Mouse (Mus musculus) forebrain, embryonic 10.5 days (tissue): ENCODE measurements around the gene Rpp25. TPM values are rescaled to one million over a fixed set of nuclear protein-coding genes. Genes with fewer than 3 reads are reported as not detected.
A peak's percentile ranks its signal among the peaks of the same experiment; 100 is the strongest.

ENCODE experiments used
- DNase-seq: peaks from one replicate; pipeline ENCODE4 v3.0.0-alpha.2; 2017; ENCODE audit warnings: low spot score; ENCODE audit errors: extremely low spot score
- H3K27ac ChIP-seq: fragments of 300-500 bp; sonication (generic); 2 replicates; pipeline ENCODE4 v1.5.1; 2016; ENCODE audit warnings: mild to moderate bottlenecking
- H3K27me3 ChIP-seq: fragments of 300-500 bp; sonication (generic); 2 replicates; pipeline ENCODE4 v1.6.1; 2016; ENCODE audit warnings: mild to moderate bottlenecking; ENCODE audit not compliant: poor library complexity, severe bottlenecking
- H3K36me3 ChIP-seq: fragments of 300-500 bp; sonication (generic); replicated peaks from 2 replicates; pipeline ENCODE4 v1.6.1; 2016; ENCODE audit warnings: mild to moderate bottlenecking, moderate library complexity
- H3K4me1 ChIP-seq: fragments of 300-500 bp; sonication (generic); 2 replicates; pipeline ENCODE4 v1.6.1; 2016
- H3K4me3 ChIP-seq: fragments of 300-500 bp; sonication (generic); 2 replicates; pipeline ENCODE4 v1.5.1; 2016; ENCODE audit warnings: mild to moderate bottlenecking, moderate library complexity
- H3K9me3 ChIP-seq: fragments of 300-500 bp; sonication (generic); 2 replicates; pipeline ENCODE4 v1.6.1; 2016; ENCODE audit warnings: mild to moderate bottlenecking, moderate library complexity
- WGBS: fragments of 180-500 bp; shearing (Covaris S2); methylation state at CpG from one replicate; pipeline ENCODE4 v1.1.7; 2016; 5-methylcytosine and 5-hydroxymethylcytosine counted together
- polyA plus RNA-seq: library from polyadenylated mRNA; unstranded; fragments of >200 nt; fragmentation: Nextera tagmentation; extraction: Ambion mirVana; gene quantifications from 2 replicates; pipeline ENCODE4 v1.2.1, GENCODE M21; 2016

Rpp25 gene
- polyA plus RNA-seq, 1 experiment from 2014 or later: 1.4 TPM

DNA sequence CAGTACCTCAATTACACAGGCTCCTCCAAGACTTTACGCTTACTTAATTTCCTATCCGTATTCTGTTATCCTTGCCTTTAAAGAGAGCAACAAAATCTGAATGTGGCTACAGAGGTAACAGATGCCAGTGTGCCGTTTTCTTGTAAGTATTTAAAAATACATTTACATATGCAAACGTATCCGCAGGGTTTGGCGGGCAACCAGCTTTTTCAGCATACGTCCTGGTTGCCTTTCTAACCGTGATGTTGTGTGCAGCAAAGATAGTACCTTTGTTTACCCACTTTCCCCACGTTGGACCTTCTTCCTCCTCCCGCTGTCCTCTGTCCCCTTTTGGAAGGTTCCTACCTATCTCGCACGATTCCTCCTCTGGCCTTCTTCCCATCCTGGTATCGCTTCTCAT, 2.4 kb upstream of the Rpp25 start:
- Histone ChIP-seq H3K4me1 (peaks cover 57% of the 10 kb centered on the region), H3K27me3 (peaks cover 98% of the 10 kb centered on the region), H3K4me3 (peak overlapping the region; percentile 38), H3K9me3 (no peaks in the 10 kb centered on the region), H3K27ac (no peak overlapping the region), H3K36me3 (no peaks in the 10 kb centered on the region)
- DNase-seq: no peak
- 4% methylated on average over 13 of the region's 13 CpGs for WGBS

DNA sequence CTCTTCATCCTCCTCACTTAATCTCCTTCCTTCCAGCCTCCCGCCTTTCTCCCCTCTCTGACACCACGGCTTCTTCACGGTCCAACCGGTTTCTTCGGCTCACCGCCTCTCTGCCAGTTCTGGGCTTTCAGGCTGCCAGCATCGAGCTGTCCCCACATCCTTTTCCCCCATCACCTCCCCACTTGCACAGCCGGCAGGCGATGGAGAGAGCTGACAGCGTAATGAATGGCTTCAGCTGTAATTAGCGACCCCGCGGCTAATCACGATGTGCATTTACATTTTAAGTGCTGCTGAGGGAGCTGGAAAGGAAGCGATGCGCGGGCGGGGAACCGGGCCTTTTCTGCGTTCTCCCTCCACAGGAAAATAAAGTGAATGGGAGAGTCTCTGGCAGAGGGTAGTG, 2.0 kb upstream of the Rpp25 start:
- H3K4me1 ChIP-seq: peaks cover 57% of the 10 kb centered on the region
- no peak overlapping the region for H3K27ac ChIP-seq
- H3K36me3 ChIP-seq: no peaks in the 10 kb centered on the region
- H3K4me3 ChIP-seq: peak overlapping the region; percentile 38
- peaks cover 99% of the 10 kb centered on the region for H3K27me3 ChIP-seq
- DNase-seq: peak; percentile 60
- WGBS: under 1% methylated on average over 20 of the region's 20 CpGs
- no peaks in the 10 kb centered on the region for H3K9me3 ChIP-seq

GRCm38 (mm10) chr9:57502911-57503621, 760 bp upstream of the Rpp25 start:
- Histone ChIP-seq H3K27me3 (peaks cover 93% of the 10 kb centered on the region), H3K27ac (no peak overlapping the region), H3K36me3 (no peaks in the 10 kb centered on the region), H3K4me3 (peak overlapping the region; percentile 57), H3K9me3 (no peaks in the 10 kb centered on the region), H3K4me1 (peaks cover 57% of the 10 kb centered on the region)
- DNase-seq: peak; percentile 28
- WGBS: 3% methylated on average over 23 of the region's 23 CpGs

GRCm38 (mm10) chr9:57504381-57504700, 515 bp downstream of the Rpp25 start:
- peak overlapping the region; percentile 57 for H3K4me3 ChIP-seq
- peaks cover 80% of the 10 kb centered on the region for H3K27me3 ChIP-seq
- DNase-seq: peak; percentile 60
- peak overlapping the region; percentile 59 for H3K27ac ChIP-seq
- no peaks in the 10 kb centered on the region for H3K9me3 ChIP-seq
- WGBS: under 1% methylated on average over 34 of the region's 34 CpGs
- H3K4me1 ChIP-seq: peaks cover 57% of the 10 kb centered on the region
- H3K36me3 ChIP-seq: no peaks in the 10 kb centered on the region

DNA sequence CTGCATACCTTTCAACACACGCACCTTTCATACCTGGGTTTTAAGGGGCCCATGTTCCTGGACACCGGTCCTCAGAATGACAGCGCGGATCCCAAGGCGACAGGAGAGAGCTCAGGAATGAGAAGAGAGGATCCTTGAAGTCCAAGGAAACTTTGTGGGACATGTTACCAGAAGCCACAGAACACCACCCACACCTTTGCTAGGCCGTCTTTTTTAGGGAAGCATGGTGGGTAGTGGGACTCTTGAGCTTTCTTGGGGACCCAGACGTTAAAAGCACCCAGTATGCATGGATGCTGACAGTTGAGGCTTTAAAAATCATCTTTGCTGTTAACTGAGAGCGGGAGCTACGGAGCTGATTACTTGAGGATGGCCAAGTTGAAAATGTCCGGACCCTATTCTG, 1.1 kb downstream of the Rpp25 start:
- Histone ChIP-seq H3K27ac (no peak overlapping the region), H3K36me3 (no peaks in the 10 kb centered on the region), H3K4me3 (peak overlapping the region; percentile 57; the same call in 1 of the 2 replicates), H3K4me1 (peaks cover 57% of the 10 kb centered on the region), H3K27me3 (peaks cover 77% of the 10 kb centered on the region), H3K9me3 (no peaks in the 10 kb centered on the region)
- DNase-seq: no peak
- 52% methylated on average over 10 of the region's 10 CpGs for WGBS

GRCm38 (mm10) chr9:57505700-57506099, 1.9 kb downstream of the Rpp25 start:
- Histone ChIP-seq H3K36me3 (no peaks in the 10 kb centered on the region), H3K4me1 (peaks cover 56% of the 10 kb centered on the region), H3K4me3 (no peak overlapping the region), H3K9me3 (no peaks in the 10 kb centered on the region), H3K27ac (no peak overlapping the region), H3K27me3 (peaks cover 75% of the 10 kb centered on the region)
- whole genome bisulfite sequencing: 5% methylated on average over 8 of the region's 8 CpGs
- peak; percentile 33 for DNase-seq

GRCm38 (mm10) chr9:57510577-57510976, 6.8 kb downstream of the Rpp25 start:
- peaks cover 26% of the 10 kb centered on the region for H3K27me3 ChIP-seq
- no peak overlapping the region for H3K4me3 ChIP-seq
- no peaks in the 10 kb centered on the region for H3K9me3 ChIP-seq
- no peak for DNase-seq
- no peak overlapping the region for H3K27ac ChIP-seq
- 78% methylated on average over 2 of the region's 2 CpGs for WGBS
- H3K4me1 ChIP-seq: peaks cover 8% of the 10 kb centered on the region
- no peaks in the 10 kb centered on the region for H3K36me3 ChIP-seq

DNA sequence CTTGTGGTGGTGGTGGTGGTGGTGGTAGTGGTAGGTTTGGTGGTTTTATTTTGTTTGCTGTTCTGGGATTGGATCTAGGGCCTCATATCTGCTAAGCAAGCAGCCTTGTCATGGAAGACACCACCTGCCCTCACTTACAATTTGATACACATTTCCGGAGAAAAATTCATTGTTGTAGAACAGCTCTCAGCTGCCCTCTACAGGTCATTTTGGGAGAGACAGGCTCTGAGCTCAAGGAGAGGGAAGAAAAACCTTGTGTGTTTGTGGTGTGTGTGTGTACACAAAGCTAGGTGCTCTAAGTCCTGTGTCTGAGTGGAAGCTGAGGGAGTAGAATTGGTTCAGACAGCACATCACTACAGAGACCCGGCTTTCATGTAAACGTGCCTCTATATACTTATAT, 13.3 kb downstream of the Rpp25 start:
- Histone ChIP-seq H3K27me3 (no peaks in the 10 kb centered on the region), H3K4me3 (no peak overlapping the region), H3K36me3 (no peaks in the 10 kb centered on the region), H3K9me3 (no peaks in the 10 kb centered on the region), H3K27ac (peak overlapping the region; percentile 62; the same call in 1 of the 2 replicates), H3K4me1 (peaks cover 13% of the 10 kb centered on the region)
- WGBS: 20% methylated on average over 3 of the region's 3 CpGs
- peak; percentile 58 for DNase-seq

- Histone ChIP-seq H3K27me3 (no peaks in the 10 kb centered on the region), H3K4me1 (peaks cover 33% of the 10 kb centered on the region), H3K4me3 (peak overlapping the region; percentile 99), H3K36me3 (0 out of 2 replicates have a peak, but pooled peaks cover 2% of the 10 kb centered on the region), H3K27ac (peak overlapping the region; percentile 98), H3K9me3 (no peaks in the 10 kb centered on the region)
- WGBS: 25% methylated on average over 16 of the region's 16 CpGs
- DNase-seq: no peak
Measured at GRCm38 (mm10) chr9:57520375-57521055, 16.7 kb downstream of the Rpp25 start.

GRCm38 (mm10) chr9:57521056-57521911, 17.5 kb downstream of the Rpp25 start, which contains the start of gene Cox5a:
Gene Cox5a, plus strand, starts transcription at chr9:57521274.
- no peaks in the 10 kb centered on the region for H3K27me3 ChIP-seq

DNA sequence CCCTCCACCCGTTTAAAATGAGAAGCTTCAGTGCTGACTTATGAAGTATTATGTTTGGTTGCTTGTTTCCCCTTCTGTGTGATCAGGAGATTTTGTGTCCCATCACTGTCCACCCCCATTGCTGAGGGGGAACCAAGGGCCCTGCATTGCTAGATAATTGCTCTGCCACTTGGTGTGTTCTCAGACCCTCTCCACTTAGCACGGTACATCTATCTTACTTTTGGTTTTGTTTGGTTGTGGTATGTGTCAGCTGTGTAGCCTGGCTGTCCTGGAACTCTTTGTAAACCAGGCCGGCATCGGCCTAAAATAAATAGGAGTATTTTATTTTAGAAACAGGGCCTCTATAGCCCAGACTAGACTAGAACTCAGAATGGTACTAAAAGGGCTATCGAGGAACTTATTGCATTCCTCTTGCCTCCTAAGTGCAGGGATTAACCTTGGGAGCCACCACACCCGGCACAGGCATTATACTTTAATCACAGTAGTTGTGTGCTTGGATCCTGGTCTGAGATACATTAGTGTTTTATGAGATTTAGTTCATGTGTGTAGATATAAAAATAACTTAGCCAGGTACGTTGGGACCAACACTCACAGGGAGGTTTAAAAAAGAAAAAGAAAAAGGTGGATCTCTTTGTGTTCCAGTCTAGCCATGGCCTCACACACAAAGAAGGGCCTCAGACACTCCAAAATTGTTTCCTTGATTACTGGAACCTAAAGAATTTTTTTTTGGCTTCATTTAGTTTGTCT, 18.5 kb downstream of the Rpp25 start:
- H3K4me3 ChIP-seq: peak overlapping the region; percentile 99
- no peaks in the 10 kb centered on the region for H3K27me3 ChIP-seq
- H3K9me3 ChIP-seq: no peaks in the 10 kb centered on the region
- H3K36me3 ChIP-seq: 0 out of 2 replicates have a peak, but pooled peaks cover 7% of the 10 kb centered on the region
- no peak for DNase-seq
- WGBS: 57% methylated on average over 7 of the region's 7 CpGs
- peaks cover 28% of the 10 kb centered on the region for H3K4me1 ChIP-seq
- peak overlapping the region; percentile 98 for H3K27ac ChIP-seq

More at GRCm38 (mm10) chr9:57521056-57521911, 17.5 kb downstream of the Rpp25 start, which contains the start of gene Cox5a:
- under 1% methylated on average over 95 of the region's 95 CpGs for WGBS
- peak; percentile 90 for DNase-seq
- Histone ChIP-seq H3K36me3 (0 out of 2 replicates have a peak, but pooled peaks cover 5% of the 10 kb centered on the region), H3K4me3 (peak within 1 kb of the TSS; percentile 99), H3K27ac (peak within 1 kb of the TSS; percentile 98), H3K9me3 (no peaks in the 10 kb centered on the region), H3K4me1 (peaks cover 33% of the 10 kb centered on the region)

GRCm38 (mm10) chr9:57522861-57523246, 19.0 kb downstream of the Rpp25 start:
- H3K36me3 ChIP-seq: 0 out of 2 replicates have a peak, but pooled peaks cover 7% of the 10 kb centered on the region

More at GRCm38 (mm10) chr9:57522861-57523246, 19.0 kb downstream of the Rpp25 start:
- no peak for DNase-seq
- WGBS: 88% methylated on average over 4 of the region's 4 CpGs
- H3K27me3 ChIP-seq: no peaks in the 10 kb centered on the region
- no peaks in the 10 kb centered on the region for H3K9me3 ChIP-seq
- peak overlapping the region; percentile 99 for H3K4me3 ChIP-seq
- H3K27ac ChIP-seq: no peak overlapping the region
- H3K4me1 ChIP-seq: peaks cover 28% of the 10 kb centered on the region
